Mouse (Mus musculus) adrenal gland (tissue): ENCODE measurements around the gene Ipo13.

ENCODE experiments used
- intact Hi-C: fragments of 180-260 bp; cut with DNase I; formaldehyde crosslinking; loops from one replicate; pipeline ENCODE4 v1.15.1; 2025
- long read RNA-seq, 2 experiments: library from polyadenylated mRNA; unstranded; transcript quantifications; one replicate each; pipeline ENCODE4 v2.0.0; 2020; ENCODE audit warnings: borderline replicate concordance in 1 of 2; ENCODE audit not compliant: insufficient replicate concordance in 1 of 2

Ipo13 gene
- long read RNA-seq, experiment 1, transcript Ipo13-201 (20 exons, 3,595 nt): major isoform, 8 of 14 reads
- long read RNA-seq, experiment 1, partial matches to known transcripts: 3 of 14 reads
- long read RNA-seq, experiment 1, other reads (novel, unspliced or antisense): 2 of 14 reads
- long read RNA-seq, experiment 2, partial matches to known transcripts: 2 of 6 reads
- long read RNA-seq, experiment 2, other reads (novel, unspliced or antisense): 1 of 6 reads

- intact Hi-C loops: no loop called here
These were observed at the start of gene Ipo13 for GRCm38 (mm10) chr4:117914591-117915442. TSS of gene Ipo13 (minus strand) at chr4:117914999.

GRCm38 (mm10) chr4:117957492-117957891, 42.7 kb upstream of the Ipo13 start:
- intact Hi-C loops: no loop called here

GRCm38 (mm10) chr4:117947493-117947892, 32.7 kb upstream of the Ipo13 start:
- intact Hi-C loops: no loop called here

- intact Hi-C loops: no loop called here
These were observed 32.0 kb upstream of the Ipo13 start for GRCm38 (mm10) chr4:117946639-117947305.

GRCm38 (mm10) chr4:117943317-117943716, 28.5 kb upstream of the Ipo13 start:
- intact Hi-C loops: no loop called here

GRCm38 (mm10) chr4:117936964-117937363, 22.2 kb upstream of the Ipo13 start:
- intact Hi-C loops: no loop called here

GRCm38 (mm10) chr4:117934081-117934480, 19.3 kb upstream of the Ipo13 start:
- intact Hi-C loops: no loop called here

GRCm38 (mm10) chr4:117933248-117933647, 18.4 kb upstream of the Ipo13 start:
- intact Hi-C loops: no loop called here

GRCm38 (mm10) chr4:117929391-117929881, 14.6 kb upstream of the Ipo13 start, which contains the start of gene Artn:
TSS of gene Artn (minus strand) at chr4:117929763.
- intact Hi-C loops: loop anchor here (2.0 kb wide), 1 partner anchor 155 kb away; no protein-coding TSS in a partner anchor

- intact Hi-C loops: loop anchor here (2.0 kb wide), 1 partner anchor 156 kb away; no protein-coding TSS in a partner anchor
These were observed 14.0 kb upstream of the Ipo13 start for GRCm38 (mm10) chr4:117928699-117929241.

GRCm38 (mm10) chr4:117928234-117928633, 13.4 kb upstream of the Ipo13 start:
- intact Hi-C loops: loop anchor here (2.0 kb wide), 1 partner anchor 157 kb away; no protein-coding TSS in a partner anchor

GRCm38 (mm10) chr4:117926545-117927482, 12.0 kb upstream of the Ipo13 start:
- intact Hi-C loops: no loop called here

- intact Hi-C loops: loop anchor here (5.0 kb wide), 1 partner anchor 98 kb away; no protein-coding TSS in a partner anchor
These were observed 10.1 kb upstream of the Ipo13 start for GRCm38 (mm10) chr4:117924916-117925315.

GRCm38 (mm10) chr4:117923450-117923849, 8.7 kb upstream of the Ipo13 start:
- intact Hi-C loops: loop anchor here (5.0 kb wide), 1 partner anchor 96 kb away; no protein-coding TSS in a partner anchor

- intact Hi-C loops: loop anchor here (5.0 kb wide), 1 partner anchor 94 kb away; no protein-coding TSS in a partner anchor
These were observed 6.6 kb upstream of the Ipo13 start for GRCm38 (mm10) chr4:117921358-117921757.

- intact Hi-C loops: no loop called here
These were observed 4.0 kb upstream of the Ipo13 start for GRCm38 (mm10) chr4:117918762-117919161.

- intact Hi-C loops: no loop called here
These were observed 3.5 kb upstream of the Ipo13 start for GRCm38 (mm10) chr4:117918261-117918660.

GRCm38 (mm10) chr4:117917847-117918246, 3.0 kb upstream of the Ipo13 start:
- intact Hi-C loops: no loop called here

GRCm38 (mm10) chr4:117917402-117917801, 2.6 kb upstream of the Ipo13 start:
- intact Hi-C loops: no loop called here

- intact Hi-C loops: no loop called here
These were observed 1.6 kb upstream of the Ipo13 start for GRCm38 (mm10) chr4:117916386-117916785.
